Mouse (Mus musculus): ENCODE measurements at regions not wholly inside any gene's neighbourhood (a gene's known extent, or its start where the extent isn't known, plus 50 kb on each side); places are given as distances from the start of the nearest gene placed in this dataset.

DNA sequence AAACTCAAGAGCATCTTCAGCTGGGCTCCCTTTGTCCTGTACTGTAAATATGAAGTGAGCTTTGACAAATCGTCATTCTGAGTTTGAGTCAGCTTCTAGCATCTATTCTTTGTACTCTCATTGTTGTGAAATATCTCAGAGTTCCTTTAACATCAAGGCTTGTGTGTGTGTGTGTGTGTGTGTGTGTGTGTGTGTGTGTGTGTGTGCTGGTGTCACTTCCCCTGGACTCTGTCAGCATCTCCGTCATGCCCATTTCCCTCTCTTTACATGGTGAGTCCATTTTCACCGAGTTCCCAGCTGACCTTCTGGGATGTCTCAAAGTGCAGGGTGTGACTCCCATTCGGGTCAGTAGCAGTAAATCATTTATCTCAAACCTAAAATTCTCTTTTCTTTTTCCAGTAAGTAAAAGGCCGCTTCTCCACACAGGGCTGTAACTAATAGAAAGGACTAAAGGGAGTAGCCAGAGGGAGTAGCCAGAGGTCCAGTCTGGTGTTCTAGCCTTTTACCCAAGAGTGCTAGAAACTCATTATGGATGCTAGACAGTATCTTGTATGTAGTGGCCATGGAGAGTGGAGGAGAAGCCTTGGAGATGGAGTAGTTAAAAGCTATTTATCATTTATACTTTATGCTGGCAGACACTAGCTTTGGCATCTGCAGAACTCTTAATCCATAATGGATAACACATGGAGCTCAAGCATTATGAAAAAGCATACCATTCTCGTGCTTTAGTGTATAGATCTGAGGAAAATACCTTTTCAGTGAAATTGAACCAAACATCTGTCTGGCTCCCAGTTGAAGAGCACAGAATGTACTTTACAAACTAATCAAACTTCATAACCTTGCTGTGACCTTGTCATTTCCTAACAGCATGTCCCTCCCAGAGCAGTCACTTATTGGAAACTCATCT, 85.6 kb upstream of the Thbs1 start:
- DNase-seq (ENCODE audit: low spot score in 2 of 2), result no peak

DNA sequence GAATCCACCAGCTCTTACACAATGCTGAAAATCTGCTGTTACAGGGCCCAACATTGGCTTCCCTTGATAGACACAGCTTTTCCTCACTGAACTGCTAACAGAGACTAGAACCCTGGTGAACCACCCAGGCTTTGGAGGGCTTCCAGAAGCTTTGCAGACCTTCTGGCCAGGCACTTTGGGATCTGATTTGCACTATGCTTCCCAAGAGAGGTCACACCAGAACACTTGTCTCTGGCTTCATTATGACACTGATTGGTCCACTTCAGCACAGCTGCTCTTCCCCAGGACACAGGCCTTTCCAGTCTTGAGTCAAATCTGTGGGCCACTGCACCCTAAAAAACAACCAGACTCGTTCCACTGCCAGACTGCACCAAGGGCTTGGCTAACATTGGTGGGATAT, 82.8 kb upstream of the Thbs1 start:
- DNase-seq (ENCODE audit: low spot score in 2 of 2), result no peak

DNA sequence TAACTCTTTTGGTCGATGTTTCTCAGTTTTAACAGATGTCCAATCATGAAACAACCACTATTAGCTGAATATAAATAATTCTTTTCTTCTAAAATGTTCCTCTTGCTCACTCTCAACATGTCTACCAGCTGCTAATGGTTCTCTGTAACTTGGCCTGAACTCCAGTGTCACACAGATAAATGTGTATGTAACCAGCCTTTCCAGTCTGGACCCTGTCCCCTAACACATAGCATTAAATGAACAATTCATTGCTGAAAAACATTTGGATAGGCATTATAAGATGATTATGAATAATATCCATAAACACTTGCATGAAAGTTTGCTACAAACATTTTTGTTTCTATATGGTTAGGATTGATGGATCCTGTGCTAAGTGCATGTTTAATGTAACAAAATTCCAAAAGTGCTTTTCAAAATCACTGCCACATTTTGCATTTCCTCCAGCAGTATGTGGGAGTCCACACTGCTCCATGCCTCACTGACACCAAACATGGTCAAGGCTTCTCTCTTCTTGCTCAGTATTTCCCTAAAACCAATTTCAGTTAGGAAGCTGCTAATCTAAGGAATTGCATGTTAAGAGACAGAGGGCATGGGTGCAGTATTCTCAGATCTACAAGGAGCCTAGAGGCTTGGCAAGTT, 82.1 kb upstream of the Thbs1 start:
- DNase-seq (ENCODE audit: low spot score in 2 of 2), result no peak

DNA sequence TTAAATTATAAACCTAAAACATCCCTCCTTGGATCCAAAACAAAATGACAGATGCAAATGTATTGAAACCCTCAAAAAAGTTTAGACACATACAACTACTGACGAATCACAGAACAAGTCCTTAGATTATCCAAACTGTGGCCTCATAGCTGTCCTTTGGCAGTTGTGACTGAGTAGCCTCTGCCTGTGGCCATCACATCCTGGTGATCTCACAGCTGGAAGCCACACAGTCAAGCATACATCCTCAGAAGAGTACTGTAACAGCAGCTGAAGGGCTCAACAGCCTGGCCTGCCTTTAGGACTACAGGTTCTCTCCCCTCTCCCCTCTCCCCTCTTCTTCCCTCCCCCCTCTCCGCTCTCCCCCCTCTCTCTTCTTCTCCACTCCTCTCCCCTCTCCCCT, 80.0 kb upstream of the Thbs1 start:
- DNase-seq (ENCODE audit: low spot score in 2 of 2), result no peak

DNA sequence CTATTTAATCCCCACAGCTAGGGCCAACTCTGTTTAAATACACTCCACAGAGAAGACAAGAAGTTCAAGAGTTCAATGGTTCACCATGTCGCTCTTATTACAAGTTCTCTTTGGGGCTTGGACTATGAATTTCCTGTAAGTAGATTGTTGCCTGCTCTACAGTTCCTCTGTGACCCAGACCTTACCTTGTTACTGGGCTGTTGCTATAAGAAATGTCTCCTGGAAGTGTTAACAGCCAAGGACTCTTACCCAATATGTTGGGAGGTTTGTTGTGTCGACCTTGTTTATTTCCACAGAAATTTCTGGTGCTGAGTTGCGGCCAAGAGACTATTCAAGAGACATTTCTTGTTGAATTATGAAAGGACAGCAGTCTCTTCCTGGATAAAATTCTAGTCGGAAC, 78.3 kb upstream of the Thbs1 start:
- DNase-seq (ENCODE audit: low spot score in 2 of 2), result no peak

DNA sequence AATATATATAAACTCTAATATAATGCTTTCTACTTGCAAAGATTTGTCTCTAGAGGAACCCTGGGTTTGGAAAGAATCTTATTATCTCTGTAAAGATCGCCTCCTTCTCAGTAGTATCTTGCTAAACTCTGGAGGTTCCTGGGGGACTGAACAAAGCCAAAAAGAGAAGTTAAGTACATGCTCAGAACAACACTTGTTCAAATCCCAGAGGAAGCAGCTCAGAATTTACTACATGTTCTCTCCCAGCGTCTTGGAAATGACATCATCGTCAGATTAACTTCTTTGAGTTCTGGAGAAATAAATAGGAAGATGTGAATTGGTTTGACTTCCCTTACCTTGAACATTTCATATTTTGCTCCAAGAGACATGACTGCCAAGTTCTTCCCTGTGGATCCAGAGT, 77.7 kb upstream of the Thbs1 start:
- DNase-seq (ENCODE audit: low spot score in 2 of 2), result no peak

DNA sequence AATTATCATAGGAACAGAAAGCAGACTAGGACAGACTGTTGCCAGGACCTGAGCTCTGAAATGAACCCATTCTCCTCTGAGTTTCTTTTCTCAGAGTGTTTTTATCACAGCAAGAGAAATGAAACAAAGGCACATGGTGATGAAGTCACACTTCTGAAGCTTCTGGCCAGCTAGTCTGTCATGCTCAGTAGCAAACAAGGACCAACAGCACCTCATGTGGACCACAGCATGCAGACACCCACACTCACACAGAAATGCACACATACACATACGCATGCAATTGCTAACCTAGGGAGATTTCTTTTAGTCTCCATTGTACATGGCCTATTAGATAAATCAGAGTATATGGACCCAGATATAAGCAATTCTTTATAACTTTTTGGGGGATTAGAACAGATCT, 76.3 kb upstream of the Thbs1 start:
- no peak for DNase-seq (ENCODE audit: low spot score in 2 of 2)

DNA sequence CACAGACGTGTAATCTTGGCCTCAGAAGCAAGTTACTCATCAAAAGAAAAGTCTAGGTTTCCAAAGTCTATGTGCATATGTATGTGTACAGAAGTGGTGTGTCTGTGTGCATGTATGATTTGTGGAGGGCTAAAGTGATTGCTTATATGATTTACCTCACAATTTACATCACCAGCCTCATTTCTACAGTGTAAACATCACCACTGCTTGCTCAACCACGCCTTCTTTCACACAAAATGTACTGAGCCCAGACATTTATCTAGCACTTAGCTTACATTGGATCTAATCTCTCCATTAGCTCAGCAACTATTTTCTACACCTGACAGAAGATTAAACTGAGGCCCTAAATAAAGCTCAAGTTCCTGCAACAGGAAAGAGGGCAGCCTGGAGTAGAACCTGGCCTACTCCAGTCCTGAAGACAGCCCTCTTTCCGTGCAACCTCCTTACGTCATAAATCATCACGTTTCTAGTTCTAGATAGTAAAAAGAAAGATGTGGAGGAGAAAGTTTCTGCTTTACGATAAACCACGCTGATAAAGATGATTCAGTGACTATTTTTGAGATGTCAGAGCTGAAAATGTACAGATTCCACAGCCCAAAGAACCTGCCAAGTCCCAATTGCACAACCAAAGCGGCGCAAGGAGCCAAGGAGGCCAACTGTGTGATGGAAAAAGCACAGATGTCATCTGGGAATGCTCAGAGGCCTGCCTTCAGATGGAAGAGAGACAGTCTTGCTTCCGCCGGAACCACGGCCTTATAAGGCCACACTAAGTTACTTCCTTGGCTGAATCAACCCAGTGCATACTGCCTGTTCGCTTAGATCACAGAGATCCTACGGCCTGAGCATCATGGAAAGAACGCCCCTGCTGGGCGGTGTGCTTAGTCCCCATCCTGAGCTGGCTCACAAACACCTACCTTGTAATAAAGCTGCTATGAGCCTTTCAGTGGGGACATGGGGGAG, 72.5 kb upstream of the Thbs1 start:
- peak; percentile 15 to 73 for DNase-seq (ENCODE audit: low spot score in 2 of 2)

DNA sequence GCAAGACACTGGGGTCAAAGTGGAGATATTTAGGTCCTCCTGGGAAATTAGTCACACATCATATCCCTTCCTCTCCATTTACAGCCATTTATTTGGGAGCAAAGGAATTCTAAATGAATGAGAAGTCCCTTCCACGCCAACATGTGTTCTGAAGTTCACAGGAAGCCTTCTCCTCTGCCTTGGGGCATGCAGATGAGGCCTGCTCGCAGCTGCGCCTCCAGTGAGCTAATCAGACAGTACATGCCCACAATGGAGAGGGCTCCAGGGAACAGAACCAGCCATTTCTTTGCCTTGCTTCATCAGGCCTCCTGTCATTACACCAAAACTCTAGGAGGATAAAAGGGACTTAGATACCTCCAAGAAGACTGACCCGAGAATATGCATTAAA, 71.9 kb upstream of the Thbs1 start:
- no peak for DNase-seq (ENCODE audit: low spot score in 2 of 2)

DNA sequence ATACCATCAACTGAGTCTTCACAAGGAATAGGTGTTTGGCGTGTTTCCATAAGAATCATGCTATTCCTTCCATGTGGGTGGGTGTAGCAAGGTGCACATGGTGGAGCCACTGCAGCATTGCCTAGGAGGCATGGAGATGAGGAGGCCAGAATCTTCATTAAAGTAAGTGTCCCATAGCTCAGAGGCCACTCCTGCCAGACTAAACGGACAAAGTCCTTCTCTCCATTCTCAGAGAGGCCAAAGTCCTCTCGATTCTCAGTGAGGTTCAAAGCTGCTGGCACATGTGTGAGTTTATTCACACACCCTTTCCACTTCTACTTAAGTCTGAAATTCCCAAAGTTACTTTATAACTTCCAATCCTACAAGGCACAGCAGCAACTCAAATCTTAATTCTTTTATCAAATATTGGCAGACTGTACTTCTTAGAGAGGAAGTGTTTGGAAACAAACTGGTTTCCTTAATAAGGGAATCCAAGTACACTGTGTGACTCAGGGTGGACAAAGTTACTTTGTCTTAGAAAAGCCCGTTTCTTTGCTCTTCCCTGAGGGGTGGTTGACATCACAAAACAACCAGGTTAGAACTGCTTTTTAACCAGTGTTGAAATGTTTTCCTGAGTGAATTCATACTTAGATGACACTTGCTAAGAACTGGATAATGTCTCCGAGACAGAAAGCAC, 69.2 kb upstream of the Thbs1 start:
- DNase-seq (ENCODE audit: low spot score in 2 of 2), result no peak

DNA sequence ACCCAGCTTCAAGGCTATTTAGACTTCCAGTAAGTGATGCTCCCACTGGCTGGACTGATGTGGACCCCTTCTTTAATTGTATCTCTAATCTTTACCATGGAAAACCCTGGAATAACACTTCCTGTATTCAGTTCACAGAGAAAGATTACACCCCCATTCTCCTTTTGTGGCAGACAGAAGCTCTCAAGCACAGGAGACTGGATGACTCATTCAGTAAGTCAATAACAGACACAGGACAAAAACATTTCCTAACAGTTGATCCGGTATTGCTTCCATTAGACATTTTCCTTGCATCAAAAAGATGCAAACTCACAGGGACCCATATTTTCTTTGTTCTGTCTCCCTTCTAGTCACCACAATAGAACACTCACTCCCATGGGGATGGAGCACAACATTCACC, 67.0 kb upstream of the Thbs1 start:
- DNase-seq (ENCODE audit: low spot score in 2 of 2), result no peak

DNA sequence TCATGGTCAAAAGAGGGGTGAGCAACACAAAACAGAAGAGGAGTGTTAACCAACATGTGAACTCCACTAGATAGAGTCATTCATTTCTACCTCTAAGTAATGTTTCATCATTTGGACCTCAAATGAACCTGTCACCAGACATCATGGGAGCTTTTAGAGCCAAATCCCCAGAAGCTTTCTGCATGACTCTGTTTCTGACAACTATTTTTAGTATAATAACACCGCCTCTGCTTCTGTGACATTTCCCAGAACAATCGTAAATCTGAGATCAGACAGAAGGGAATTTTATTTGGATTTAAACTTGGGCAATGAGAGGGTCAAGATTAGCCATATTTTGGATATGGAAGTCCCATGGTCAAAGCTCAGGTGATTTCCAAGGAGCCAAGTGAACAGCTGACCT, 61.4 kb upstream of the Thbs1 start:
- peak in 1 of 2 experiments; percentile 56 for DNase-seq (ENCODE audit: low spot score in 2 of 2)

DNA sequence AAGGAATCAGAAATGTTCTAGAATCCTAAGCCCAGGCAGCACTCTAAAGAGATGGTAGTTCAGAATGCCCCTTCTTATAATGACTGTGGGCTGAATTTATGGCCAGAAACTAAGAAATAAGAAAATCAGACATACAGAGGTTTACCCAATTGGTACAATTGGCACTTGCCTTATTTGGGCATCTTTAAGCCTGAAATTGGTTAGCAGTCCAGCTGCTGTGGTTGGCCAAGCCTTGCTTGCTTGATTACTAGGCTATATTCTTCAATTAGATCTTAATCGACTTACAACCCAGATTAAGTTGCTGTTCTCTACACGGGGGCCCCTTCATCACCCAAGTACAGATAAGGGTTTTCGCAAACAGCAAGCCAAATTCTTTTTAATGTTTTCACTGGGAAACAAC, 60.1 kb upstream of the Thbs1 start:
- no peak for DNase-seq (ENCODE audit: low spot score in 2 of 2)

DNA sequence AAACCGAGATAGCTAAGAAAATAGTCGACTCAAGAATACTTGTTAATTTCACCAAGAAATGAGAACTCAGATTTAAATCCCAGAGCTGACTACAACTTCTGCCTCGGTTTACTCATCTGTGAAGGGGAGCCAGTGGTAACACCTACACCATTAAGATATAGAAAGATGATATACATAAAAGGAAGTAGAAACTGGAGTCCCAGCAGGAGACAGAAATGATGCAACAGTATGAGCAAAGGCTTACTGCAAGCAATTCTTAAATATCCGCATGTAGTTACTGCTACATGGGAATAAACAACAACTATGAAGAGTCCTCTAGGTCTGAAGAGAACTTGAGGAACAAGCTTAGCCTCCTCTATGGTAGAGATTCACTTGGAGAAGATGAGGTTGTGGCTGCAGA, 58.2 kb upstream of the Thbs1 start:
- no peak for DNase-seq (ENCODE audit: low spot score in 2 of 2)

DNA sequence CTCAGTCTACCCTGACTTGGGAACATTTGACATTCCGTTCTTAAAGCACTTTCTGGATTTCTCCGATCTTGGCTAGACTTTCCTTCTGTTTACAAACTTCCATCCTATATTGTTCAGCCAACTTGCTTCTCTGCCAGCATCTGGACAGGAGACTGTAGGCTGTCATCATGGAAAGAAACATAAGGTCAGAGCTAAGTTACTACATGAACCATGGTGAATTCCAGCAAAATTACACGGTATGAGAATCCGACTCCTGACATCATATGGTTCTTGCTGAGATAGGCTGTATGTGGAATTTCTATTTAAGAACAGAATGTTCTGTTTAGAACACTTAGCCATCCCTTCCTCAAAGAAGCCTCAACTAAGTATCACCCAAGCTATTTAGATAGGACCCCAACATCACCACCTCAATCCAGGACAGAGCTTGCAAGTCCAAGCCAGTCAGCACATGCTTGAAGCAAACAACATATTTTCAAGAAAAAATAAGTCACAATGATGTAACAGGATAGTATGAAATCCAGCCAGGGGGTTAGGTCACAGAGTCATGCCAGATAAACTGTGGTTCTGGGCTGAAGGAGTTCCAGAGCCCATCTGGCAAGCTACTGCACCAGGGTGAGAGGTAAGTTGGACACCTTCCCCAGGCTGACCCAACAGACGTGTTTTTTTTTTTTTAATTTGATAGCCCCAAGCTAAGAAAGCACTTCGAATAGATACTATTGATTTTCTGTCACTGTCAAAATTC, 52.9 kb upstream of the Thbs1 start:
- DNase-seq (ENCODE audit: low spot score in 2 of 2), result no peak

DNA sequence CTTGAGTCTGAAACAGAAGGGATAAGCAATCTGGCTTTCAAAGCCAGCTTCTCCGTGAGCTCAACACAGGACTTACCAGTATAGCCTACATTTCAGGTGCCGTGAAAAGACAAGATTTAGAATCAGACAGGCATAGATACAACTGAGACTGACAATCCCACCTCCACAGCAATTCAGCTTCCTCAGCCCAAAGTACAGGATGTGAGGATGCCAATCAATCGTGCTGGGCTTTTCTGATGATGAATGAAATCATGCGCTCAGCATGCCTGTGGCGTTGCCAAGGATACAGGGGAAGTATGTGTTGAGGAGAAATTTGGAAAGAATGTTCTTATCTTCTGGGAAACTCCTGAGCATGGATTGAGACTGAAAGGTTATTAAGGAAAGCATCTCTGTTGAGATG, 50.4 kb upstream of the Thbs1 start:
- DNase-seq (ENCODE audit: low spot score in 2 of 2), result peak; percentile 37 to 57
